Mouse (Mus musculus) liver, adult 2 months (tissue): ENCODE data around the gene Abhd12. TPM values are rescaled to one million over a fixed set of nuclear protein-coding genes. Genes with fewer than 3 reads are reported as not detected.
A peak's percentile ranks its signal among the peaks of the same experiment; 100 is the strongest.

Experiments used
- DNase-seq: peaks from one replicate; pipeline ENCODE4 v3.0.0-alpha.2; 2011; ENCODE audit warnings: low read depth, low spot score; ENCODE audit errors: extremely low read depth
- H3K27ac ChIP-seq: fragments of 200-500 bp; replicated peaks from 2 replicates; pipeline ENCODE4 v1.5.1; 2012; ENCODE audit warnings: low read depth, mild to moderate bottlenecking, control low read depth, inconsistent platforms, low read length; ENCODE audit not compliant: insufficient read depth
- H3K27me3 ChIP-seq: fragments of 200-500 bp; 2 replicates; pipeline ENCODE4 v1.6.1; 2012; ENCODE audit warnings: mild to moderate bottlenecking, moderate library complexity, low read length, inconsistent platforms; ENCODE audit not compliant: control insufficient read depth, insufficient read depth
- H3K36me3 ChIP-seq: fragments of 200-500 bp; 2 replicates; pipeline ENCODE4 v1.6.1; 2012; ENCODE audit warnings: low read length, inconsistent platforms; ENCODE audit not compliant: control insufficient read depth, insufficient read depth
- H3K4me1 ChIP-seq: fragments of 200-500 bp; 2 replicates; pipeline ENCODE4 v1.6.1; 2011; ENCODE audit warnings: low read length; ENCODE audit not compliant: control insufficient read depth, insufficient read depth
- H3K4me3 ChIP-seq: fragments of 200-500 bp; 2 replicates; pipeline ENCODE4 v1.5.1; 2011; ENCODE audit warnings: low read depth, mild to moderate bottlenecking, control low read depth, low read length, moderate library complexity; ENCODE audit not compliant: insufficient read depth
- H3K79me2 ChIP-seq: fragments of 200-500 bp; 2 replicates; pipeline ENCODE4 v1.6.1; 2012; ENCODE audit warnings: inconsistent platforms, mild to moderate bottlenecking, low read length, moderate library complexity; ENCODE audit not compliant: control insufficient read depth, insufficient read depth
- H3K9ac ChIP-seq: fragments of 200-500 bp; 2 replicates; pipeline ENCODE4 v1.6.1; 2012; ENCODE audit warnings: low read depth, mild to moderate bottlenecking, control low read depth, inconsistent platforms, low read length
- CTCF ChIP-seq: fragments of 200-500 bp; IDR thresholded peaks from 2 replicates; pipeline ENCODE4 v1.5.1; 2011; ENCODE audit warnings: low read depth, low read length, control low read depth
- POLR2A ChIP-seq: fragments of 200-500 bp; IDR thresholded peaks from 2 replicates; pipeline ENCODE4 v1.6.1; 2011; ENCODE audit warnings: low read length, control low read depth; ENCODE audit not compliant: insufficient read depth; ENCODE audit errors: extremely low read depth
- WGBS: fragments of 180-500 bp; shearing (Covaris S2); methylation state at CpG from one replicate; pipeline ENCODE4 v1.1.7; 2018; 5-methylcytosine and 5-hydroxymethylcytosine counted together
- polyA plus RNA-seq: library from polyadenylated mRNA; depleted of rRNA; stranded (reverse); fragments of >200 nt; gene quantifications from 2 replicates; pipeline ENCODE4 v1.2.3, GENCODE M21; 2012
- total RNA-seq: library from RNA; depleted of rRNA; stranded (reverse); fragments of >200 nt; gene quantifications from 2 replicates; pipeline ENCODE4 v1.2.3, GENCODE M21; 2014

The Abhd12 gene
- total and polyA plus RNA-seq, 2 experiments, result 26.3 to 33.4 TPM

DNA sequence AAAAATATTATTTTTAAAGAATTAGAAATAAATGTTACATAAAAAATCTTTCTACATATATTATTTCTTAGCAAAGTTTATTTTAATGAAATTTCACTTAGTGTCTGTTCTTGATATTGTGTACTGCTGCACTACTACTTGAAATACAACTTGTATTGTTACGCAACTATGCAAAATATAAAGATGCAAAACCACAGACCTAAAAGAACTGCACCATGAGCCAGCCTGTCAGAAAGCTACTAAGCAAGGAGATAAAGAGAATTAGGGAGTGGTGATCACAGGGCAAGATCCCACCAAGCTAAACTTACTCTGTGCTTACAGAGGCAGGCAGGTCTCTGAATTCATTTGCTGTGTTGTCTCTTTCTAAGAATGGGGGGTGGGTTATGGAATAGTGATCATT lies 29.3 kb downstream of the Abhd12 start:
- no peak for TF ChIP-seq POLR2A
- TF ChIP-seq CTCF, result no peak
- no peak for DNase-seq
- no peaks in the 10 kb centered on the region for H3K36me3 ChIP-seq
- H3K4me3 ChIP-seq, result no peak overlapping the region
- H3K27ac ChIP-seq, result no peak overlapping the region
- no peak overlapping the region for H3K9ac ChIP-seq
- H3K79me2 ChIP-seq, result no peaks in the 10 kb centered on the region; the same call in 1 of the 2 replicates
- H3K4me1 ChIP-seq, result no peaks in the 10 kb centered on the region
- H3K27me3 ChIP-seq, result no peaks in the 10 kb centered on the region
- 98% methylated on average over 1 of the region's 1 CpGs for WGBS

DNA sequence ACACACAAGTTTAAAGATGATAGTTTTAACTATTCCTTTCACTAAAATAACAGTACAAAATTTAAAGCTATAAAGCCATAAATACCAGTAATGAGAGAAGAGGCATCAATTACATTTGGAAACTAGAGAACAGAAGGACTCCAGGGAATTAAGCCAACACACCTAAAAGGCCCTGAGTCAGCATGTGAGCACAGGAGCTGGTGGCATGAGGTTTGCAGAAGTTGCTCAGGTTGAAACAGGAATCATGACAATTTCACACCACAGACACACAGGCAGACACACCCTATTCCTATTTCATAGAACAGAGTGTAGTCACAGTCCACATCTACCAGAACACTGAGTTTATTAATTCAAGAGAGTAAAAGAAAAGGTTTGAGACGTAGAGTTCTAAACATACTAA lies 30.0 kb downstream of the Abhd12 start:
- Histone ChIP-seq H3K36me3 (no peaks in the 10 kb centered on the region), H3K27ac (no peak overlapping the region), H3K4me3 (no peak overlapping the region), H3K4me1 (no peaks in the 10 kb centered on the region), H3K9ac (no peak overlapping the region), H3K79me2 (no peaks in the 10 kb centered on the region; the same call in 1 of the 2 replicates), H3K27me3 (no peaks in the 10 kb centered on the region)
- WGBS, result 94% methylated on average over 1 of the region's 1 CpGs
- no peak for DNase-seq
- TF ChIP-seq POLR2A, result no peak
- TF ChIP-seq CTCF, result no peak

DNA sequence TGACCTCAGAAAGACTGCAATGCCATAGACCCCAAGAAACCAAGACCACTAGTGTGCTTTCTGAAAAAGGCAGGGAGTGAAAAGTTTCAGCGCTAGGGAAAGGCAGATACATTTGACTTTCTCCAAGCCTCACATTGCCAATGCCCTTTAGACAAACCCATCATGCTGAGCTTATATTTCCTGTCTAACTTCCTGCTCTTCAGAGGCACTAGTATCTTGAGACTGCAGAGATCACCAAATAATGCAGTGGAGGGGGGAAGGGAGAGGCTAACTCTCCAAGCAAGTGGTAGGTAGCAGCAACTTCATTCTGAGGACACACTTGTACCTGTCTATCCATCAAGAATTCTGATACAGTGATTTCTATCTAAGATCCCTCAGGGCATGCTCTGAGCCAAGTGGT lies 35.1 kb downstream of the Abhd12 start:
- Histone ChIP-seq H3K27ac (no peak overlapping the region), H3K9ac (no peak overlapping the region), H3K4me3 (no peak overlapping the region), H3K79me2 (peaks cover 2% of the 10 kb centered on the region; the same call in 1 of the 2 replicates), H3K27me3 (no peaks in the 10 kb centered on the region), H3K4me1 (no peaks in the 10 kb centered on the region), H3K36me3 (no peaks in the 10 kb centered on the region)
- DNase-seq, result no peak
- no peak for TF ChIP-seq POLR2A
- no peak for TF ChIP-seq CTCF
- WGBS, result 70% methylated on average over 1 of the region's 1 CpGs

DNA sequence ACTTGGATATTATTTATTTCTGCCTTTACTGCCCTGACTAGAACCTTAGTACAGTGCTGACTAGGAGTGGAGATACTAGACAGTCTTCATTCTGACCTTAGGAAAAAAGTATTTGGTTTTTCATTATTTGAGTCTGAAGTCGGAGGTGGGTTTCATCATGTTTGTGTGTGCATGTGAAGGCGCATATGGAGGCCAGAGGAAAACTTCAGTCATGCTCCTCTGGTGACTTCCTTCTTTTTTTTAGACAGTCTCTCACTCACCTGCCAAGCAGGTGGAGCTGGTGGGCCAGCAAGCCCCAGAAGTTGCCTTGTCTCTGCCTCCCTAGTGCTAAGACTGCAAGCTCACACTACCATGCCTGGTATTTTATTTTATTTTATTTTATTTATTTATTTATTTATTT lies 37.5 kb downstream of the Abhd12 start:
- H3K9ac ChIP-seq, result no peak overlapping the region
- H3K27ac ChIP-seq, result no peak overlapping the region
- H3K27me3 ChIP-seq, result no peaks in the 10 kb centered on the region
- H3K79me2 ChIP-seq, result peaks cover 2% of the 10 kb centered on the region; the same call in 1 of the 2 replicates
- DNase-seq, result no peak
- no peaks in the 10 kb centered on the region for H3K4me1 ChIP-seq
- no peaks in the 10 kb centered on the region for H3K36me3 ChIP-seq
- no peak for TF ChIP-seq POLR2A
- TF ChIP-seq CTCF, result no peak
- H3K4me3 ChIP-seq, result no peak overlapping the region
- WGBS, result 98% methylated on average over 2 of the region's 2 CpGs

DNA sequence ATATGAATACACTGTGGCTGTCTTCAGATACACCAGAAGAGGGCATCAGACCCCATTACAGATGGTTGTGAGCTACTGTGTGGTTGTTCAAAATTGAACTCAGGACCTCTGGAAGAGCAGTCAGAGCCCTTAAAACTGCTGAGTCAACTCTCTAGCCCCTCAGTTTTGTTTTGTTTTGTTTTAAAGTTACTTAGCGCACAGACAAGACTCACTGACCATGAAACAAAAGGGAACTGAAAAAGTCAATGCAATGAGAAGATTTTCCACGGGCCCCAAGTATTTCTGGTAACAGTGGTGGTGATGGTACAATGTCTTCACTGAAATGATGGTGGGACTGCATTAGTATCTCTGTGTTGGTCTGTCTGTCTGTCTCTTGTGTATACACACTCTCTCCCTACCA lies 43.4 kb downstream of the Abhd12 start:
- TF ChIP-seq POLR2A (no peak), CTCF (no peak)
- Histone ChIP-seq H3K4me1 (no peaks in the 10 kb centered on the region), H3K9ac (no peak overlapping the region), H3K79me2 (no peaks in the 10 kb centered on the region; the same call in 1 of the 2 replicates), H3K27ac (no peak overlapping the region), H3K27me3 (no peaks in the 10 kb centered on the region), H3K36me3 (no peaks in the 10 kb centered on the region), H3K4me3 (no peak overlapping the region)
- peak; percentile 30 for DNase-seq
- 94% methylated on average over 2 of the region's 2 CpGs for WGBS

DNA sequence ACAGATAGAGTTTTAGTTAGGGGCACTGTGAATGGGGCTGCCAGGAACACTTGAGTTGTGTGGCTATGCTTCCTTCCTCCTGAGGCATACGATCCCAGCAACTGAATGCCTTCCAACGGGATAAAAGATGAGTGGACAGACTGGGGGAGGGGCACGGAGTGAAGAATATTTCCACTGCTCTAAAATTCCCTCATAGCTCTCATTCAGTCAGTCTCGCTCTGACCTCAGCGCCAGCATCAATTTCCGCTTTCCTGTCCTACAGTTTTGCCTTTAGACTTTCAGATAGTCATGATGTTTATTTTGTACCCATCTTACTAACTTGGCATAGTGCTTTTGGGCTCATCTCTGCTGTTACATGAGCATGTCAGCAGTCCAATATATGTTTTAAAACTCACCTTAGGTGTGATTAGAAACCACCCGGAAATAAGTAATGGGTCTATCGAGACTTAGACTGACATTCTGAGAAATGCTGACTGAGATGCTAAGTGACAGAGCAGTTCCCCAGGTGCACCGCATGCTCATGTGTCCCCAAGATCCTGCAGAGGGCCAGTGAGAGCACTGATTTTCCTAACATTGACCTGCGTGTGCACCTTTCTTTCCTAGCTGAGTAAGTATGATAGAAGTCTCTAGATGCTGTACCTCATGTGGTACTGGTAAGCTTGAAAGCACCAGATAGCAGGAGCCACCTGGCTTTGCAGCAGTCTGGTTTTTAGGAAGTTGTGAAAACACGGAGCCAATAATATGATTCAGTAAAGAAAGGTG lies 44.7 kb downstream of the Abhd12 start:
- 80% methylated on average over 11 of the region's 11 CpGs for WGBS
- TF ChIP-seq POLR2A, result no peak
- TF ChIP-seq CTCF, result no peak

More for the DNA sequence above, 44.7 kb downstream of the Abhd12 start:
- DNase-seq, result no peak
- 0 out of 2 replicates have a peak, but pooled peaks cover 1% of the 10 kb centered on the region for H3K4me1 ChIP-seq
- H3K27ac ChIP-seq, result no peak overlapping the region
- H3K79me2 ChIP-seq, result no peaks in the 10 kb centered on the region; the same call in 1 of the 2 replicates
- H3K4me3 ChIP-seq, result no peak overlapping the region
- no peak overlapping the region for H3K9ac ChIP-seq
- H3K36me3 ChIP-seq, result no peaks in the 10 kb centered on the region
- H3K27me3 ChIP-seq, result no peaks in the 10 kb centered on the region
